Comparison of ENCODE assay signal across 1 mouse cellular context in genomic region chr9:91048569-91048968, GRCm38 (mm10).
TF ChIP-seq lines count a peak whose summit lies in the region.

No protein-coding gene starts in this region.

TF ChIP-seq in ES-E14, 5 proteins besides CTCF, POLR2A, EP300 and RAD21 (continued from another document):
- TF ChIP-seq CHD2 (IDR thresholded peaks at IDR 0.05; ENCODE audit: low read depth, low read length): no peak
